Mouse (Mus musculus) left cerebral cortex, adult 2 months (tissue): Measurements from ENCODE around the gene Fth1. TPM values are rescaled to one million over a fixed set of nuclear protein-coding genes. Genes with fewer than 3 reads are reported as not detected.
"Not testable (repeated sequence)": the region's sequence is repeated elsewhere in the genome, so short reads cannot be mapped to it uniquely, and the experiment has no call there.

Experiments
- DNase-seq, 2 experiments: peaks; one replicate each; pipeline ENCODE4 v3.0.0; 2021 to 2022; ENCODE audit warnings: low spot score in 2 of 2, mixed read lengths in 1 of 2; ENCODE audit errors: extremely low spot score in 1 of 2
- H3K27ac ChIP-seq: fragments of 200-600 bp; 2 replicates; pipeline ENCODE4 v1.8.1; 2022
- H3K4me3 ChIP-seq: fragments of 200-600 bp; 2 replicates; pipeline ENCODE4 v1.8.1; 2022
- CTCF ChIP-seq: fragments of 200-600 bp; IDR thresholded peaks from 2 replicates; pipeline ENCODE4 v1.8.1; 2022; ENCODE audit warnings: antibody characterized with exemption, mild to moderate bottlenecking, moderate library complexity
- intact Hi-C: fragments of 180-260 bp; cut with DNase I; formaldehyde crosslinking; loops from one replicate; pipeline ENCODE4 v1.15.1; 2025
- long read RNA-seq, 2 experiments: library from polyadenylated mRNA; stranded (forward); transcript quantifications; one replicate each; pipeline ENCODE4 v2.0.0; 2021; ENCODE audit warnings: borderline mapping rate in 2 of 2
- total RNA-seq, 2 experiments: library from RNA; stranded (reverse); gene quantifications; 2 replicates each; pipeline ENCODE4 v1.2.3; 2021

The Fth1 gene
- 1,000 to 10,000 TPM; 2,213 to 2,341 TPM for total RNA-seq
- long read RNA-seq, experiment 1, transcript Fth1-201 (4 exons, 929 nt) = major isoform, 1,402 of 1,431 reads
- long read RNA-seq, experiment 1, partial matches to known transcripts = 9 of 1,431 reads
- long read RNA-seq, experiment 1, other reads (novel, unspliced or antisense) = 18 of 1,431 reads
- long read RNA-seq, experiment 2, transcript Fth1-201 (4 exons, 929 nt) = major isoform, 1,237 of 1,267 reads
- long read RNA-seq, experiment 2, partial matches to known transcripts = 6 of 1,267 reads
- long read RNA-seq, experiment 2, other reads (novel, unspliced or antisense) = 20 of 1,267 reads

DNA sequence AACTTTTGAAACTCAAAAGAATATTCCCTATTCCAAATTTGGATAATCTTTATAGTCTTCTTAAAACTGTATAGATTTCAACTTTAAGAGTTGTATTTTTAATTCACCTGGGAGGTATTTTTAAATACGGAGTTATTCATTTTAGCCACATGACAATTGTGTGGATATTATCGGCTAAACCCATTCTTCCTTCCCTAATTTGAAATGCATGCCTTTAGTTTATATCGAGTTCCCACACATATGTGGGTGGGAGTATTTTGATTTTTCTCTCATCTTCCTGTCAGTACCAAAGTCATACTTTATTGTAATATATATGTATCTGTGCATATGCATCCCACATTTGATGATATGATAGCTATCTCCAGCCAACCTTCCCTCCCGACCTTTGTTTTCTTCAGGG lies at the start of gene Fth1:
TSS of gene Fth1 (plus strand) at position 341 of the 400 bp plus-strand sequence.
- Histone ChIP-seq H3K27ac (peak within 1 kb of the TSS; percentile 97), H3K4me3 (no peak within 1 kb of the TSS)
- TF ChIP-seq CTCF = no peak
- intact Hi-C loops = no loop called here
- DNase-seq = no peak

DNA sequence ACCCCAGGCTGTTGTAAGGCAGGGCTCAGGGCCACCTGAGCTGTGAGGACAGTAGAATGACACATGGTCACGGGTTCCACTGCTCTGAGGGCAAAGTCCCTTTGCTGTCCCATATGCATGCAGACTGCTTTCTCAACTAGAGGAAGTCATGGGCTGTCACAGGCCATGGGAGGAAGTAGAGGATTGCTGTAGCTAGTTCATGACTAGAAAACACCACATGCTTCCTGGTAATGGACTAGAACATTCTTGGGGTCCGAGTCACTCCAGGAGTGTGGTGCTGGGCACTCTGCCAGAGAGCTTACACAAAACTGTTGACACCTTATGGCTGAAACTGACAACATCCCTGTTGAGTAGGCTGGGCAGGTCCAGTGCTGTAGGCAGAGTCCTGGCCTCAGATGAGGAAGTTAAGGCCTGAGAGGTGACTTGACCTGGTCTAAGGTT lies 49.2 kb upstream of the Fth1 start:
- DNase-seq, H3K4me3 ChIP-seq, H3K27ac ChIP-seq, intact Hi-C loops: not testable (repeated sequence)

DNA sequence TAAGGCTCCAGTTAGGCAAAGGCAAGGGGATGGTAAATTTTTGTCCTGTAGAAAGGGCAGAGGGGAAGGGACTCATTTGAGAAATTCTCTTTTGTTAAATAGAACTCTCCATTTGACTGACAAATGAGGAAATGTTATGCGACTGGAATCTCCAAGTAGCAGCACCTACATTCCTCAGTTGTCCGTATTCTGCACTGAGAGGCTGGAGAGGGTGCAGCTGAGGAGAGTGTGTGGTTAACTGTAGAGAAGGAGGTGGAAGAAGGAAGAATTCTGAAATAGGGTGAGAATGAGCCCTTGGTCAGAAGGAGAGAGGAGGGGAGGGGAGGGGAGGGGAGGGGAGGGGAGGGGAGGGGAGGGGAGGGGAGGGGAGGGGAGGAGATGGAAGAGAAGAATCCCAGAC lies 46.5 kb upstream of the Fth1 start:
- TF ChIP-seq CTCF = no peak
- no peak overlapping the region for H3K27ac ChIP-seq
- H3K4me3 ChIP-seq = no peak overlapping the region
- intact Hi-C loops = no loop called here
- DNase-seq = no peak

DNA sequence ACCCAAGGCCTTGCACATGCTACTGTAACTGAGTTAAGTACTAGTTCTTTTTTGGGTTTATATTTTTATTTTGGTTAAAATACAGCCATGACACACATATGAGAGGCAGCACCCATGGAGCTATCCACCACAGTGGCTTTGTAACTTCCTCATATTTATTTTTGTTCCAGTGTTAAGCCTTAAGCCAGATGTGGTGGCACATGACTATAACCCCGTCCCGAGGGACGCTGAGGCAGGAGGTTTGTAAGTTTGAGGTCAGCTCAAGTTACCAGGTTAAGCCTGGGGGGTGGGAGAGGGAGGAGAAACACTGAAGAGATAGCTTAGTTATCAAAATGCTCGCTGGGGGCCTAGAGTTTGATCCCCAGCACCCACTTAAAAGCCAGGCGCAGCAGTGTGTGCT lies 43.8 kb upstream of the Fth1 start:
- H3K4me3 ChIP-seq = no peak overlapping the region
- DNase-seq = no peak
- TF ChIP-seq CTCF = no peak
- intact Hi-C loops = no loop called here
- H3K27ac ChIP-seq = no peak overlapping the region

DNA sequence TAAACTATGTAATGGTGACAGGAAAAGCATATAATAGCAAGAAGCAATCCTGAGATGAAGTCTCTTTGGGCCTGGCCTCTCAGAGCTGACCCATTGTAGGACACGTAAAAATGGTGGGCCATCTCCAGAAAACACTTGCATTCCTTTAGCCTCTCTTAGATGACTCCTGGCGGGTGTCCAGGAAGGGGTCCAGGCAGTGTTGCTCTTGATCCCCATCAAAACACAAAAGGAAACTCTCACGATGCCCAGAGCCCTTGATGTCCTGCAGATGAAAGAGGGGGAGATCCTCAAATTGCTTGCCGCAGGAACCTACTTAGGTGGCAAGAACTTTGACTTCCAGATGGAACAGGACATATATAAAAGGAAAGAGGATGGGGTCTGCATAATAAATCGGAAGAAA lies 43.0 kb upstream of the Fth1 start:
- intact Hi-C loops = no loop called here
- H3K27ac ChIP-seq = no peak overlapping the region
- no peak overlapping the region for H3K4me3 ChIP-seq
- DNase-seq = no peak
- TF ChIP-seq CTCF = no peak

DNA sequence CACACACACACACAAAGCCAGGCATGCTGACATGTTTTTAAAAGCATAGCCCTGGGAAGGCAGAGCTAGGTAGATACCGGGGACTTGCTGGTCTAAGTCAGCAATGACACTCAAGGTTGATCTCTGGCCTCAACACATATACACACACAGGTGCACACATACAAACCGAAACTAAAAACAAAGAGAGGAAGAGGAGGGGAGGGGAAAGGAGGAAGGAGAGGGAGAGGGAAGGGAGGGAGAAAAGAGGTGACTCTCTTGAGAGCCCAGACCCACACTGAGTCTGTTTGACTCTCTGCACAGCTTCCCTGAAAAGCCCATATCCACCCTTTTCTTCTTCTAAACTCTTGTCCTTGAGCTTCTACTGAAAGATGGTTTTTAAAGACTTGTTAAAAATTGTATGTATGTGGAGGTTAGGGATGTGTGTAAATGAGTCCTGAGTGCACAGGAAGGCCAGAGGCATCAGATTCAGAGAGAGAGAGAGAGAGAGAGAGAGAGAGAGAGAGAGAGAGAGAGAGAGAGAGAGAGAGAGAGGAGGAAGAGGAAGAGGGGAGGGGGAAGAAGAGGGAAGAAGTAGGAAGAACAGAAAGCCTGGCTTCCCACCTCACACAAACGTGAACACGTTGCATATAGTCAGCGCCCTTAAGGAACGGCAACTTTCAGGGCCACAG lies 42.1 kb upstream of the Fth1 start:
- intact Hi-C loops = no loop called here
- peak overlapping the region; percentile 24; the same call in 1 of the 2 replicates for H3K27ac ChIP-seq
- DNase-seq = no peak
- TF ChIP-seq CTCF = no peak
- H3K4me3 ChIP-seq = no peak overlapping the region

DNA sequence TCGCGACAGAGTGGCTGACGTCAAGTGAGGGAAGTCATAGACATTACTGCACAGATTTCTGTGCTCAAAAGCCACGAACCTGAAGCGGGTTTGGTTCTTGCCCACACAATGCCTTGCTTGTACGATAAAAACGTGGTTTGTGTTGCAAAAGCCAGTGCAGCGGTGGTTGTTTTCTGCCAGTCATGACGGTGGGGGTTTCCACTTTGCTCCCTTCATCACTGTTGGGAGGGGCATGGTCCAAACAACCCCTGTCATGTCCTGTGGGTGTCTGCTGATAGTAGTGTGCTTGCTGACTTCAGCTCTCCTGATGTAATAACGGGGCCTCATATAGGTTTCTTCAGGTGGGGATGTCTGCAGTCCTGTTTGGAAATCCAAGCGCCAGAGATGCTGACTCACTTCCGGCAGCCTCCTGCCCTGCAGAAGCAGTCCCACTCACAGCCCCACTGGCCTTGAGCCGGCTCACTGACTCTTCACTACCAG lies 41.5 kb upstream of the Fth1 start:
- Histone ChIP-seq H3K27ac (peak overlapping the region; percentile 24; the same call in 1 of the 2 replicates), H3K4me3 (no peak overlapping the region)
- DNase-seq = no peak
- TF ChIP-seq CTCF = no peak
- intact Hi-C loops = no loop called here

DNA sequence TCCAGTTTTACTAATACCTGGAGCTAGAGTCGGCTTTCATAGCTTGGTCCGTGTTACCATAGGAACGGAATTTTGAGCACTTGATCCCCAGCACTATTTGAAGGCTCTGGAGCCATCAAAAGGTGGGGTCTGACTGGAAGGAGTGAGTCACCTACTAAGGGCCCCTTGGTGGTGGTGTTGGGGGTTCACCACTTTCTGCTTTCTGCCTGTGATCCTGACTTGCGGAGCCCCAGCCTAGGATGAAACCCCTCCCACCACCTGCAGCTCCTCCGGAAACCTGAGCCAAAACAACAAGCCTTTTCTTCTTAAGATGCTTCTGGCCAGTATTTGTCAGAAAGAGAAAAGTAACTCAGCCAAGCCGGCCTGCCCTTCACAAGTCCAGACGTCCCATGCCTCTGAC lies 40.6 kb upstream of the Fth1 start:
- Histone ChIP-seq H3K27ac (no peak overlapping the region; the same call in 1 of the 2 replicates), H3K4me3 (no peak overlapping the region)
- TF ChIP-seq CTCF = no peak
- intact Hi-C loops = no loop called here
- no peak for DNase-seq

DNA sequence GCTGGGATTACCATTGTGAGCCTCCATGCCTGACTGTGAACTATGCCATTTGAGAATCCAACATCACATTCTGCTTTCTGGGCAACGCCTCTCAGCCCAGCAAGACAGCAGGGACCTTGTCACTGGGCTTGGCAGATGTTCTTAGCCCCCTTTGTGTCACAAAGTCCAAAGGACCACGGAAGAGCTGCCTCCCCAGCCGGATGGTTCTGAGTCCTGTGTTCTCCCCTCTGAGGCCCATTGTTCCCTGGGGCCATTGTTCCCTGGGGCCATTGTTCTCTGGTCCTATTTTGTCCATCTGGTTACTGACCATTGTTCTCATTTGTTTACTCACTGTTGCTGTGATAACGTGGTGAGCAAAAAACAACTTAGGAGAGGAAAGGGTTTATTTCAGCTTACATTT lies 39.5 kb upstream of the Fth1 start:
- Histone ChIP-seq H3K27ac (peak overlapping the region; percentile 57), H3K4me3 (no peak overlapping the region)
- DNase-seq = no peak
- intact Hi-C loops = no loop called here
- no peak for TF ChIP-seq CTCF

DNA sequence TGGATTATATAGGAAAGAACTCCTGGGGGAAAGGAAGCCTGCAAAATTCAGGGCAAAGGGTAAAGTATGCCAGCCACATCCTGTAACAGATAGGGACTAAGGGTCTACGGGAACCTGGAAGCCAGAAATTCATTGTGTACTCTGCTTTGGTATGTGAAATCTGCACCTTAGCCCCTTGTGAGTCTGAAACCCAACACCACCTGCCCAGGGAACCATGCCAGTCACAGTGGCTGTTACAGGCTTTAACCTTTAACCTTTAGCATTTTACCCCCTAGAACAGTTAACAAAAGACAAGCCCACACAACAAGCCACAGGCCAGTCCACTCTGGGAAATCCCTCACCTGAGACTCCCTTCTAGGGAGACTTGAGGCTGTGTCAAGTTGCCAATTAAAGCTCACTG lies 38.6 kb upstream of the Fth1 start:
- Histone ChIP-seq H3K4me3 (no peak overlapping the region), H3K27ac (no peak overlapping the region; the same call in 1 of the 2 replicates)
- intact Hi-C loops = no loop called here
- TF ChIP-seq CTCF = no peak
- DNase-seq = no peak

DNA sequence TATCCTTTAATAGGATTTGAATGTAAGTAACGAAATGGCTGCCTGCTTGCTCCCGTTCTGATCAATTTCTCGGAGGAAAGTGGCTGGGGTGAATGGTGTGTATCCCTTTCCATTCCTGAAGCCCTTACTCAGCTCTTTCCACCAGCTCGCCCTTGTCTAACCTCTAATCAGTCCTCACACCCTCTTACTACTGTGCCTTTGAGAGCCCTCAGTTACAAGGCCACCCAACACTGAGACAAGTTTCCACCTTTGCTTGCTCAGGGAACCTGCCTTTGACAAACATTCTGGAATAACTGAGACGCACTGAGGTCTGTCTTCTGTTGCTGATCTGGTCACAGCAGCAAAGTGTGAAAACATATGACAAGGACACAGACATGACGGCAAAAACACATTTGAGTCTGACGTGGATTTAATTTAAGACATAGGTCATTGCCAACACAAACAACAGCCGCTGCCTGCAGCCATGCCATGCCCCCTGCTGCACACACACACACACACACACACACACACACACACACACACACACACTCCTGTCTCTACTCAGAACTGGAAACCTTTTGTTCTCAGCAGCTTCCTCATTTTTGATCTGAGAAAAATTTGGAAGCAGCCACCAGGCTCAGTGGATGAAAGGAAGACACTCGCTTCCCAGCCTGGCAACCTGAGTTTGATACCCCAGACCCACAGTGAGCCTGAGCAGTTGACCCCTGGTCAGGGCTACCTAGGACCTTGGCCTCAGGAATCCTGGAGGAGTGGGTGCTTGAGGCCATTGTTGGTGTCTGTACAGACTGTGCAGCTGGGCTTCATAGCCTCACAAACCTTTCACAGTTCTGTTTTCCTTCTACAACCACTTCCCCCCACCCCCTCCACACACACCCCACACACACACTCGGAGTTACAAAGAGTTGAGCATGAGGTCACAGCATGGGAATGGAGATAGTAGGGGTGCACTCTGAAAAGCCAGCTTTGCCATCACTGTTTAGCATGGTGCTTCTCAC lies 37.6 kb upstream of the Fth1 start:
- DNase-seq = no peak
- no peak for TF ChIP-seq CTCF
- Histone ChIP-seq H3K27ac (peak overlapping the region; percentile 28), H3K4me3 (no peak overlapping the region)
- intact Hi-C loops = no loop called here
